Mouse (Mus musculus): ENCODE measurements around the gene Ift81.

Gene Ift81

DNA sequence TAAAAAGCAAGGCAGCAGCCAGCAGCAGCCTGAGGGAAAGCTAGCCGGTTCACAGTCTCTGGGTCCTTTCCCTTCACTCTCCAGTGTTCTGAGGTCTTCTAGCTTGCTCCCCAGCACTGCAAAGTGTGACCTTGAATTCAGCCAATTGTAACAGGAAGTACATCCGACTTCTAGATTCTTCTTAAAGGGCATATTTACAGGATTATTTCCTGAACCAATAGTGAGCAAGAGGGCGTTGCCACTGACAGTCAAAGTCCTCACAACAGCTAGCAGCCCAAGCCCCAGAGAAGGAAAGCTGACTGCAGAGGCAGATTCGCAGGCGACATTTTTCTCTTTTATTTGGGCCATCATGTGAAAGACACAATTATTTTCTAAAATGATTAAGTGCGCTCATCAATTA, 65.6 kb downstream of the Ift81 start:
- DNase-seq (ENCODE audit: low read depth, low spot score), result no peak

DNA sequence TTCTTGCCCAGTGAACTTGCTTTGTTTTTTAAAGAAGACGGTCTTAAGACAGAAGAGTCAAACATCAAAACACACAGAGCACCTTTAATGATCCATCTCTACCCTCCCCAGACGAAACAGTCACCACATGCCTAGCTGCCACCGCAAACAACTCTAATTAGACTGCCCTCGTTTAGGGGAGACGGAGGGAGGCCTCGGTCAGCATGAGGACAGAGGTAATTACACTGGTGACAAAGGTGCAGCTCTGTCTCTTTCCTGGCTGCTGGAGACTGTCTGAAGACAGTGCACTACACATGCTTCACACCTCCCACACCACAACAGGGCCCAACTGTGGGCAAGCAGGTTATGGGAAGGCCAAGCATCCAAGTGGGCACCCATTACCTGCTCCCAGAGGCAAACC, 66.5 kb downstream of the Ift81 start:
- no peak for DNase-seq (ENCODE audit: low read depth, low spot score)

DNA sequence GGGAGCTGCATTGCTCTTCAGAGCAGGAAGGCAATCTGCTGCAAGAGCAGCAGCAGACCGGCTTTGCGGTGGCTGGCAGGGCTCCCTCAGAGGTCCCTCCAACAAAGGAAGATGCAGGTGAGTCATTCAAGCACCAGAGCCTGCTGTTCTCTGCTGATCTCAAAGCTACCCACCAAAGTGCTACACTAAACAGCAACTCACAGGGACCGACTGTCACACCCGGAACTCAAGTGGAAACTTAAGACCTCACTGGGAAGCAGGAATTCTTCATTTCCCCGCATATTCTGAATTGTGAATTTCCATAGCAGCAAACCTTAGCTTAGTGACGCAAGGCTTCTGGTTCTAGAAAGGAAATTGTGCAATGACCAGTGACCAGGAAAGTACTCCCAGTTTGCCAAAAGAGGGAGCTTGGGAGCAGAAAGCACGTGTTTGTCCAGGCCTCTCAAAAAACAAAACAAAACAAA, 67.0 kb downstream of the Ift81 start:
- DNase-seq (ENCODE audit: low read depth, low spot score), result no peak

DNA sequence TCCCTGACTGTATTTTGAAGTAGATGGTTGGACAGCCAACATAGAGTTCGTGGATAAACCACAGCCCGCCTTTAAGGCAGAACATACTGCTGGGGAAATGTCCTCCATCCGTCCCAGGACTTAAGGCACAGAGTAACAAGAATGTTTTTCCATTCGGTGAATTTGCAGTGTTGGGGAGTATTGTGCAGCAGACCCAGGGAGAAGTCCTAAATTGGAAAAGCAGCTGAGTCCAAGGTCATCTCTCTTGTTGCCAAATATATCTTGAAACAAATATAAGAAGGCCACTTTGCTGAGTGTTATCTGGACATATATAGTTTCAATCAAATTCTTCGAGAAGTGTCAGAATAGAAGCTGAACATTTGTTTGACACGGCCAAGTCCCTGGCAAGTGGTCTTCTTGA, 70.9 kb downstream of the Ift81 start:
- no peak for DNase-seq (ENCODE audit: low read depth, low spot score)

DNA sequence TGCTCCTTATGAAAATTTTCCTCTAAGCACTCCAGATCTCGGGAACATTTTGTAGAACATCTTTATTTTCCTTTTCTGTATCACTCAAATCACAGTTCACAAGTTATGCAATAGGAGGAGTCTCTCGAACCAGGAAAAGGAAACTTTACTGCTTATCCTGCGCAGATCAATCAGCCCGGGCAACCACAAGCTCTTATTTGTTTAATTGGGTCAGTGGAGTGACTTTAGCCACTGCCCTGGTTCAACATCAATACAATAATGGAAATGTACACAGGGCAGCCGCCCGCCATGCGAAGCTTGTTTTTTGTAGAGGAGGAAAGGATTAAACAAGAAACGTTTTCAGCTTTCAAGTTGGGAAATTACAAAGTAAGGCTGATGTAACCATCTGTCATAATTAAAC, 72.4 kb downstream of the Ift81 start:
- no peak for DNase-seq (ENCODE audit: low read depth, low spot score)

DNA sequence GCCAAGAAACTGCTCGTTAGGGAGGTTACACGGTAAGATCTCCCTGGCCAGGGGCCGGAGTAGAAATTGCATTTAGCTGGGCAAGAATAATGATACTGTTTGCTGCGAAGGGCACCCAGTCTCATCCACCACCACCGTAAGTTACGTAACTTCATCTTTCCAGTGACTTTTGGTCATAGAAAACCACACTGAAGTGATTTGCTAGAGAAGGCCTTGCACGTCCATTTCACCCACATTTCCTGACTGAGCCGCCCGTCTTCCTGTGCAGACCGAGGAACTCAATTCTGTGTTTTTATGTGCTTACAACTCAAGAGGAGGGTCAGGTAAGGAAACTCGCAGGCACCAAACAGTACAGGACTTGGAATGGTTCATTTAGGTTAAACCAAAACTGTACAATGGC, 76.2 kb downstream of the Ift81 start:
- no peak for DNase-seq (ENCODE audit: low read depth, low spot score)

DNA sequence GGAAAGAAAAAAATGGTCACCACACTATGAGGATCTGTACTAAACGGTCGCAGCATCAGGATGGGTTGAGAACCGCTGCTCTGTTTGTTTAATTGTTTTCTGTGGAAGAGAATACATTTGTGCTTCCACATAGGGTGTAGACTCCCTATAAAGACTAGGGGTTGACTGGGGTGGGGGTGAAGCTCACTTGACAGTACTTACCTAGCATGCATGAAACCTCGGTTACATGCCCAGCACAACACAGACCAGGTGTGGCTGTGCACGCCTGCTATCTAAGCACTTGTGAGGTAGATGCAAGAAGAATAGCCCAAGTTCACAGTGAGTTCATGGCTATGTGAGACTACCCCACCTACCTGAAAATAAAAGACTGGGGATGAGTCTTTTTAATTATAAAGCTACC, 76.7 kb downstream of the Ift81 start:
- DNase-seq (ENCODE audit: low read depth, low spot score), result no peak

DNA sequence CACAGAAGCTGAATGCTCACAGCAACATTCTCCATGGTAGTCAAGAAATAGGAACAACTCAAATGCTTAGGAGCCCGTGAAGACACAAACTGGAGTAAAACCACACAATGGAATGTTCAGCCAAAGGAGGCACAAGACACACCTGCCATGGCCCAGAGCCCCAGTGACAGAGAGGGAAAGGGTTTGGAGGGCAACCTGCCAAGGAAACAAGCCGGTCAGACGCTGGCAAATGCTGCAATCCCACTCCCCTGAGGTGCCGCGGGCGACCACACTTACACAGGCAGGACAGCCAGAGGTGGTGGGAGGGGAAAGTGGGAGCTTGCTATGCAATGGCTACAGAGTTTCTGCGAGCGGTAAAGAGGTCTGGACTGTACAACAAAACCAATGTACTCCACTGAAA, 80.4 kb downstream of the Ift81 start:
- DNase-seq (ENCODE audit: low read depth, low spot score), result no peak

DNA sequence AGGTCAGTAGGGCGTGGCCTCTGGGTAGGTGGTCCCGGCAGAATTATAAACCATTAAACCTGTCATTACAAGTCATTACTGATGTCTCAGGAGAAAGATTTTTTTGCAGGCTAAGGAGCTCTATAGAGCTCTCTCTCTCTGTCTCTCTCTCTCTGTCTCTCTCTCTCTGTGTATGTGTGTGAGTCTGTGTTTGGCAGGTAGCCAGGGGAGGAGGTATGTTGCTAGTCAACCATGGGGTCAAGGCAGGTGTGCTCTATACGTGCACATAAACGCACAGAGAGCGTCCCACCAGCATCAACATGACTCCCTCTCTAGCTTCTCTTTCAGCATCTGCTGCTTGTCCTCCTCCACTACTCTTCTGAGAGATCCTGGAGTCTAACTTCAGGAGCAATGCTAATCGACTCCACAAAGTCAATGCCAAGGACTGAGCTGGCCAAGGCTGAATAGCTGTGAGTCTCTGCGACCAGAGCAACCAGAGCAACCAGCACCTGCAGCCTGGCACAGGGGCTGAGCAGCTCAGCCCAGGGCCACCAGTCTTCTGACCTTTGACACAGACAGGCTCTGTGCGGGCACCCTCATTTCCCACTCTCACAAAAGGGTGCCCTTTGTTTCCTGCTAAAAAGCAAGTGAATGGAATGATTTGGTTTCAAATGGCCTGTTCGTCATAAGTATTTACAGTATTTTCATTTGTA, 84.3 kb downstream of the Ift81 start:
- DNase-seq (ENCODE audit: low read depth, low spot score), result no peak

DNA sequence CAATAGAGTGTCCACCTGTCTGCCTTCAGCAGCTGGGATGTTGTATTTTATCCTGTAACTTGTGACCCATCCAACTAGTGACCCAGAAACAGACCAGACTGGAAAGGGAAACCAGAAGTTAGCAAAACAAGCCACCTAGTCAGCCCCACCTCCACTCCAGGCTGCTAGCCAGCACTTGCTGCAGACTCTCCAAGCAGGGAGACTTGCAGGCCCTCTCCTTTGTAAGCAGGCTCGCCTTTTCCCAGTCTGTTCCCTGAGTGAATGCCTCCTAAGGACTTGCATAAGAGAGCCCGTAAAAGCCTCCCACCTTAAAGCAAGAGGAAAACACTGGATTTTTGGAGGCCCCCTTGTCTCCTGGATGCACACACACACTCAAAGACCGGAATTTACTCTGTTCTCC, 85.0 kb downstream of the Ift81 start:
- no peak for DNase-seq (ENCODE audit: low read depth, low spot score)

DNA sequence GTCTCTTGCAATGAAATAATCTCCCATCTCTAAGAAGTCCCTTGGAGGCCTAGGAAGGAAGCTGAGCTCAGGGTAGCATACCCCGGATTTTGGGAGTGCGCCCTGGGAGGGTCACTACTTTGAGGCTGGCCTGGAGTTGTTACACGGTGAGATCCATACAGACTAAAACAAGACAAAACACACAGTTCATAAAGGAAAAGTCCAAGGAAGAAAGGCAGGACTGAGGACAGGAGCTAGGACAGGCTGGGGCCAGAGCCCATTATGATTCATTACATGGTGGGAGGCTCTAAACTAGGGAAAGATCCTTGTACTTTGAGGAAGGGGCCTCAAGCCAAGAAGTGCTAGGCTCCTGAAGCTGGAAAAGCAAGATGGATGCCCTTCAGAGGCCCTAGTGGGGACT, 85.7 kb downstream of the Ift81 start:
- no peak for DNase-seq (ENCODE audit: low read depth, low spot score)

DNA sequence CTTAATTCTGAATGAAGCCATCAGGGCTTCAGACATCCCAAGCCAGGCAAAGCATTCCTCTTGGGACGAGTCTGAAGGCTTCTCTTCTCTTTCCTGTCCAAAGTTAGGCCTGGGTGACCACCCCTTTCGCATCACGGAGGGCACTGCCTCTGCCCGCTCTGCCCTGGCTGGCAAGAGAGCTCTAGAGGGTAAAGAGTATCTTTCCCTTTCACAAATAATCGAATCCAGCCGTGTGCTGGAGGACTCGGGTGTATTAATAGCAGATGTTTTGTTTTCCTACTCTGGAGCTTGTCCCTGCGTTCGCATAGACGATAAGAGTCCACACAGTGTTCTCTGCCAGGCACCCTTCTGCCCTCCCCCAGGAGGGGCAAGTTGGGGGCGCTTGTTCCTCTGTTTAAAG, 86.6 kb downstream of the Ift81 start:
- no peak for DNase-seq (ENCODE audit: low read depth, low spot score)

DNA sequence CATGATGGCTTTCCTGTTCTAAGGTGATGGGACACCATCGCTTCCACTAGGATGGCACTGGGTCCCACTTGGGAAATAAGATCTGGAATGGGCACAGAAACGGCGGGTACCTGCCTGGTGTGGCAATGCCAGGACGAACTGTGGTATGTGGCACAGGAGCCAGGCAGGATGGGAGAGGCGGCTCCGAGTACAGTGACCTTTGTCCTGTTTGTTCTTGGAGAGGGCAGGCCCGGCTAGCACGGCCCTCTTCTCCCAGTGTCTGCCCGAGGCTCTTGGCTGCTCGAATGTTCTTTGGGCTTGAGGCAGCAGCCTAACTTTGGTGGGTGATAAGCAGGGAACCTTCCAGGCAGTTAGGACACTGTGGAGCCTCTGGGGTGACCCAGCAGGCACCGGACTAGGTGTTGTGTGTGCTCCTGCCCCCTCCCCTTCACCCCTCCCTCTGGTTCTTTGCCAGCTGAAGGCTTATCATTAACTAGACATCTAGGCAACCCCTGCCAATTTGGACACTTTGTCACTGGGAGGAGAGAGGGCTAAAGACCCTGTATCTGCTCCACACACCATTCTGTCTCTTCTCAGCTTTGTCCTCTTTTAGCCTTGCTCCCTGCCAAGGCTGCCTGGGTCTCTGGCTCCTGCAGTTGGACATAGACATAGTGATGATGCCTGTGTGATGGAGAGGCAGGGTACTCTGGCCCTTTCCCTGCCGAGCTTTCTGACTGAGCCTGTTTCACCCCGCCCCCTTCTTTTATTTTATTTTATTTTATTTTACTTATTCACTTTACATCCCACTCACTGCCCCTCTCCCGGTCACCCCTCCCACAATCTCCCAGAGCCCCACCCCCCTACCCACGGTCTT, 87.2 kb downstream of the Ift81 start:
- no peak for DNase-seq (ENCODE audit: low read depth, low spot score)

DNA sequence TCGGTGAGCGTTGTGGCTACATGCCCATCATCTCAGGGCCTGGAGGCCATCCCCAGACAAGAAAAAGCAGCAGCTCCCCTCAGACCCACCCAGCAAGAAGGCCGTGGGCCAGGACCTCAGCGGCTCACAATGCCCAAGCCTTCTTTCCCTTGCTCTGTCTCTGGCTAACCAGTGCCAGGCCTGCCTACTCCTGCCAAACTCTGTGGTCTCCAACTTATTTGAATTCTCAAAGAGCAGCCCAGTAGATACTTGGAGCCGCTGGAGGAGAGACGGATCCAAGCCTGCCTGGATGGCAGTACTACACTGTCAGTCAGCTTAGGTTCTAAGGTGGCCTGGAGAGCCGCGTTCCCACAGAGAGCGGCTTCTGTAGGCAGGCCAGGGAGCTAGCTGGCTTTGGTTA, 87.9 kb downstream of the Ift81 start:
- DNase-seq (ENCODE audit: low read depth, low spot score), result no peak

DNA sequence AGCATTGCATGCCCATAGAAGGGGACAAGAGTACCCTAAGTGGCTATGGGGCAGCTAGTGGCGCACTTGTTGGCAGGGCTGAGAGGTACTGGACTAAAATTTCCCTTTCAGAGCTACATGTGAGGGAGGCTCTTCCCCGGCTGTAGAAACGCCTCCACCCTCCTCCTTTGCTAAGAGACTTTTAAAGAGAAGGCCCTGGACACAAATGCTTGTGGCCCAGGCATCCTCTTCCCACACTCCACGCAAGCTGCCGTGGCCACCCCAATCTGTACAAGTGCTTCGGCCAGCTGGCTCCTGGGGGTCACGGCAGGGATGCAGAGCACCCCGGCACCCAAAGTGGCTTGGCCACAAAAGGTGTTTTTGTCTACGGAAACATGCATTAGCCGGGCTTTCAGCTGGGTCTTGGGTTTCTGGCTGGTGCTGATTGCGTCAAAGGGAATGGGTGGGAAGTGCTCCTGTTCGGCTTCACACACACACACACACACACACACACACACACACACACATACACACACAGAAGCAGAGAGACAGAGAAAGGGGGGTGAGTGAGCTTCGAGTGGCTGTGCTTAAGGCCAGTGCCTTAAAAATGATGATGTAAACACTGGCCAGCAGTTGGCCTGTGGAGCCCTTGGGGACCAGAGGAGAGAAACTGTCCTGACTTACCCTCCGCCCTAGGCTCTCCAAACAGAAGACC, 88.9 kb downstream of the Ift81 start:
- DNase-seq (ENCODE audit: low read depth, low spot score), result no peak

DNA sequence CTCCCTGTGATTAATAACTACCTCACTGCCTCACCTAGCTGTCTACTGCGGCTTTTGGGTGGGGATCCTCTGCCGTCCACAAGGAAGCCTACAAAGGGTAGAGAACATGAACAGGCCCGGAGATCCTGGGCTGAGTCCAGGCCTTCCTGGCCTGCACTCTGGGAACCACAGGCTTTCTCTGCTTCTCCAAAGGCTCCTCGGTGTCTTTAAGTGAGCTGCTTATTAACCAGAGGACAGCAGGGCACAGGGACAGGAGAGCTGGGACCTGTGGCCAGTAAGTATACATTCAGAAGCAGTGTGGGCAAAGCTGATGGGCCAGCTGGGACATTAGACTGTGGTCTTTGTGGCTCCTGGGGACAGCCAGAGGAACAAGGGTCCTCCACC, 89.5 kb downstream of the Ift81 start:
- DNase-seq (ENCODE audit: low read depth, low spot score), result no peak

DNA sequence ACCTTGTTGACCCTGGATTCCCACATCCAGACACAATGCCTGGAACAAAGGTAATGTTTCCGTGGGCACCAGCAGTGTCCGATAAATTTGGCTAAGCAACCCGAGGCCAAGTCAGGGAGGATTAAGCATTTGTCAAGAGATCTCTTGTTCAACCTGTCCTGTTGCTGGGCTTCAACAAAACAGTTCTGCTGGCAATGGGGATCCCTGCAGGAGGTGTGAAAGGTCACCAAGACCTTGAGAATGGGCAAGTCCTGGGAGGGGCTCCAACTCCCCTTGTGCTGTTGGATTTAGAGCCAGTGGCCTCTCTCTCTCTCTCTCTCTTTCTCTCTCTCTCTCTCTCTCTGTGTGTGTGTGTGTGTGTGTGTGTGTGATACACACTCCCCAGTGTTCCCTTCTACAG, 90.1 kb downstream of the Ift81 start:
- no peak for DNase-seq (ENCODE audit: low read depth, low spot score)

DNA sequence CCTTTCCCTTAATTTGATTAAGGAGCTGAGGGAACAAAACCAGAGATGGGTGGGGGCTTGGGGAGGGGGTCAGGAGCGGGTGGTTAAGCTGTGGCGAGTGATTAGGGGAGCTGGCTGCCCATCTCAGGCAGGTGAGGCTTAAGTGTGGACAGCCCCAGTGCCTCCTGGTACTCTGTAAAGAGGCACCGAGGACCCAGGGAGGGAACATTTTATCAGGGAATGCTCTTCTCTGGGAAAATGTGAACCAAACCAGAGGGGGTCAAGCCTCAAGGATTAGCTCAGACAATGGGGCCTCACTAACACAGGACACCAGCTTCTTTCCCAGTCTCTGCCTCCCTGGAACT, 93.2 kb downstream of the Ift81 start:
- no peak for DNase-seq (ENCODE audit: low read depth, low spot score)

DNA sequence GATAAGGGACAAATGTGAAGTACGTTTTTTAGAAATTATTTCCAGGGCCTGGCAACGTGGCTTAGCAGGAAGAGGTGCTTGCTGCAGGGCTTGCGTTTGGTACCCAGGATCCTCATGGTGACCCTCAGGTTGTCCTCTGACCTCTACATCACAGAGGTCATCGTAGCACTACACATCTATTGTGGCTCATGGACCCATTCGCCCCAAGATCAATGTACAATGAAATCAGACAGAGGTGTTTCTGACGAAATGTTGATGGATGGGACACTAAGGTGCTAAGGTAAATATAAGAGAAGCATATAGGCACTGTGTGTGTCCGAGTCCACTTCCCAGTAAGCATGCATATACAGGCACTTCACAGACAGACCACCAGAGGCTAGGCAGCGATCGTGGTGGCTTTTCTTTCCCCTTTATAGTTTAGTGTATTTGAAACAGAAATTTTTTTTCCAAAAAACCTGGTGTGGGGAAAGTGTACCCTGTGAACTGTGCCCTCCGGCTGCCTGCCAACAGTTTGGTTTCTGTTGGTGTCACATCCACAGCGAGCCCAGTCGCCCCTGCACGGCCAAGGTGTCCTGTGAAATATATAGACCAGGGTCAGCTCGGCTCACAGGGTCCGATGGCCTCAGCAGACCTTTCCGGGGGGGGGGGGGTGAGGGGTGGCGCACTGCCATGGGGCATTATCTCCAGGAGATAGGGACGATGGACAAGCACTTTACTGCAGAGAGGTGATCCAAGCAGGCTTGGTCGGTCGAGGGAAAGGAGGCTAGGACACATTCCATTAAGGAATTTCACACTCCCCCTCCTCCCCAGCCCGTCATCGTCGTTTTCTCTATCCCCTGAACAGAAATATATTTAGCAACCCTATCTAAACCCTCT, 93.8 kb downstream of the Ift81 start:
- DNase-seq (ENCODE audit: low read depth, low spot score), result no peak

DNA sequence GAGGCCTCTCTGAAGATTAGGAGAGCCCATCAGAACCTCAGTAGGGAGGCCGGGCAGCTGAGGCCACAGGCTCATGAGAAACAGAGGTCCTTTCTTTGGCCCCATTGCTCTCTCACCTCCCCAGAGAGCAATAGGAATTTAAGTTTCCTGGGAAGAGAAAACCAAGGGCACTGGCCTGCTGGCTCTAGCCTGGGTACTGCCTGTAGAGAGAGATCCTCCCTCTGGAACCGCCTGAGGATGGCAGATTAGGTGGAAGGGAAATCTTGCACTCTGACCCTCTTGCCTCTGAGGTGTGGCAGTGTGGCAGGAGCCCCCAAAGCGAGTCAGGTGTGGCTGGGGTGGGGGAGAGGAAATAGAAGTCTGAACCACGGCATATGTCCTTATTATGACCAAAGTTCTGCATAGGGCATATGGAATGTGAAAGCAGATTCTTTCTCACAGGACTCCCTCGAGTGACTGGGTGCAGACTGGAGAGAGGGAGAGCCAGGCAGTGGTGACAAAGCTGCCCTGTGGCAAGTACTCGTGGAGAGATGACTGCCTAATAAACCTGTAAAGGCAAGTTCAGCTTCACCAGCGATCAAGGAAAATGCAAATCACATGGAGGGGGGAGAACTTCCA, 95.2 kb downstream of the Ift81 start:
- no peak for DNase-seq (ENCODE audit: low read depth, low spot score)

DNA sequence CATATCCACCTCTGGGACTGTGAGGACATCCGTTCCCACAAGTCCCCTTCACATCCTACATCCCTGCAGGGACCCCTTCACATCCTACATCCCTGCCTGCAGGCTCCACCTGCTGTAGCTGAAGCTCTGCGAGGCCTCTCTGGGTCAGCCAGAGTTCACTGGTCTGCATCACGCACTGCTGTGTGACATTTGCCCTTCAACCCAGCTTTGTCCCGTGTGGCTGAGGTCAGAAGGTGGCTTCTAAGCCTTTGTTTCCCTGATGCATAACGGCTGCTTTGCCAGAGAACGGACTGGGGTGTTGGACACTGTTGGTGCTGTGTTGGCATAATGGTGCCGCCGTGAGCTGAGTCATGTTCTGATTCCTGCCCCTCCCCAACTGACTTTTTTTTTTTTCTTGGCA, 96.1 kb downstream of the Ift81 start:
- DNase-seq (ENCODE audit: low read depth, low spot score), result no peak
